Mouse (Mus musculus) heart, embryonic 14.5 days (tissue): ENCODE measurements around the gene Txndc9. TPM values are rescaled to one million over a fixed set of nuclear protein-coding genes. Genes with fewer than 3 reads are reported as not detected.

Experiments
- ATAC-seq: fragments of 200-750 bp; cut with Nextera tagmentation; 2 replicates; pipeline ENCODE4 v1.8.0; 2017; ENCODE audit warnings: low read depth, moderate TSS enrichment; ENCODE audit not compliant: insufficient number of reproducible peaks, insufficient read depth, low FRiP score
- H3K27ac ChIP-seq, 2 experiments: fragments of 200-500 bp in 1 of 2; fragments of 300-500 bp in 1 of 2; sonication (generic) in 1 of 2; replicated peaks in 1 of 2; 2 replicates each; pipeline ENCODE4 v1.5.1; 2012 to 2014; ENCODE audit warnings: low read depth in 2 of 2, low read length in 2 of 2, control low read depth in 1 of 2, mild to moderate bottlenecking in 1 of 2, mixed read lengths in 1 of 2; ENCODE audit not compliant: control insufficient read depth in 1 of 2, insufficient read depth in 1 of 2
- H3K27me3 ChIP-seq: fragments of 300-500 bp; sonication (generic); 2 replicates; pipeline ENCODE4 v1.6.1; 2014; ENCODE audit warnings: mild to moderate bottlenecking, low read length, control low read depth; ENCODE audit not compliant: control insufficient read depth, insufficient read depth
- H3K36me3 ChIP-seq: fragments of 300-500 bp; sonication (generic); 2 replicates; pipeline ENCODE4 v1.6.1; 2014; ENCODE audit warnings: mild to moderate bottlenecking, control low read depth, low read length, mixed read lengths; ENCODE audit not compliant: control insufficient read depth, insufficient read depth
- H3K4me1 ChIP-seq, 2 experiments: fragments of 200-500 bp in 1 of 2; fragments of 300-500 bp in 1 of 2; sonication (generic) in 1 of 2; 2 replicates each; pipeline ENCODE4 v1.6.1; 2012 to 2014; ENCODE audit warnings: low read length in 2 of 2, control low read depth in 1 of 2, mixed read lengths in 1 of 2; ENCODE audit not compliant: control insufficient read depth in 2 of 2, insufficient read depth in 2 of 2
- H3K4me2 ChIP-seq: fragments of 300-500 bp; sonication (generic); 2 replicates; pipeline ENCODE4 v1.6.1; 2014; ENCODE audit warnings: mild to moderate bottlenecking, low read length
- H3K4me3 ChIP-seq, 2 experiments: fragments of 200-500 bp in 1 of 2; fragments of 300-500 bp in 1 of 2; sonication (generic) in 1 of 2; 2 replicates each; pipeline ENCODE4 v1.5.1; 2012 to 2014; ENCODE audit warnings: low read length in 2 of 2, mild to moderate bottlenecking in 2 of 2, control low read depth in 1 of 2, low read depth in 1 of 2, moderate library complexity in 1 of 2; ENCODE audit not compliant: control insufficient read depth in 1 of 2, insufficient read depth in 1 of 2
- H3K9ac ChIP-seq: fragments of 300-500 bp; sonication (generic); 2 replicates; pipeline ENCODE4 v1.6.1; 2014; ENCODE audit warnings: mild to moderate bottlenecking, low read length
- H3K9me3 ChIP-seq: fragments of 300-500 bp; sonication (generic); 2 replicates; pipeline ENCODE4 v1.6.1; 2016; ENCODE audit warnings: low read length, control low read depth; ENCODE audit not compliant: control insufficient read depth
- WGBS: fragments of 180-500 bp; shearing (Covaris S2); extraction: QIAGEN DNeasy Blood & Tissue Kit; methylation state at CpG from one replicate; pipeline ENCODE4 v1.1.7; 2014; 5-methylcytosine and 5-hydroxymethylcytosine counted together
- polyA plus RNA-seq: library from polyadenylated mRNA; unstranded; fragments of >200 nt; fragmentation: Nextera tagmentation; extraction: Ambion mirVana; gene quantifications from 2 replicates; pipeline ENCODE4 v1.2.1, GENCODE M21; 2014

The Txndc9 gene
- polyA plus RNA-seq, 1 experiment from 2014 or later, result 107 TPM

DNA sequence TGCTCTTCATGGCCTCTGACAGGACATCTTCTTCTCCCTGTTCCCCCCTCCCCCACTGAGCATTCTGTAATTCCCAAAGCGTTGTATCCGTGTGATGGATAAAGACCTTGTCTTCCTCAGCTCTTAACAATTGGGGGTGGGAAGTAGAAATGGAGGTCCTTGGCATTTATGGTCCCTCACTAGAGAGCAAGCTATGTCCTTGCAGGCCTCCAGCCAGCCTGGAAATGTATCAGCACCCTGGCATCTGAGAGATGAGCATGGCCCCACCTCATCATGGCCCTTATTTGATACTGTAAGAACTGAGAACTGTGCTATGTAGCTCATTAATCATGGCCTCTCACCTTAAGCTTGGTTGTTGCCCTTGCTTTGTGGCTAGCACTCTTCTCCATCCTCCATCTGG, 42.4 kb downstream of the Txndc9 start:
- H3K4me2 ChIP-seq, result no peak overlapping the region
- no peak overlapping the region for H3K9ac ChIP-seq
- no peaks in the 10 kb centered on the region for H3K36me3 ChIP-seq
- no peaks in the 10 kb centered on the region for H3K27me3 ChIP-seq
- no peak overlapping the region for H3K4me3 ChIP-seq
- no peak for ATAC-seq
- WGBS, result 87% methylated on average over 2 of the region's 2 CpGs
- peaks cover 0 to 6% of the 10 kb centered on the region in 2 experiments; a peak in 1 of 4 replicates for H3K4me1 ChIP-seq
- no peaks in the 10 kb centered on the region for H3K9me3 ChIP-seq
- H3K27ac ChIP-seq, result no peak overlapping the region

- Histone ChIP-seq H3K9ac (no peak overlapping the region), H3K27ac (no peak overlapping the region), H3K27me3 (no peaks in the 10 kb centered on the region), H3K4me3 (no peak overlapping the region), H3K4me2 (no peak overlapping the region), H3K9me3 (no peaks in the 10 kb centered on the region), H3K36me3 (no peaks in the 10 kb centered on the region), H3K4me1 (peaks cover 0 to 6% of the 10 kb centered on the region in 2 experiments; a peak in 1 of 4 replicates)
- no peak for ATAC-seq
- whole genome bisulfite sequencing, result 60% methylated on average over 7 of the region's 7 CpGs
These were observed 42.9 kb downstream of the Txndc9 start for GRCm38 (mm10) chr1:37954786-37955185.

DNA sequence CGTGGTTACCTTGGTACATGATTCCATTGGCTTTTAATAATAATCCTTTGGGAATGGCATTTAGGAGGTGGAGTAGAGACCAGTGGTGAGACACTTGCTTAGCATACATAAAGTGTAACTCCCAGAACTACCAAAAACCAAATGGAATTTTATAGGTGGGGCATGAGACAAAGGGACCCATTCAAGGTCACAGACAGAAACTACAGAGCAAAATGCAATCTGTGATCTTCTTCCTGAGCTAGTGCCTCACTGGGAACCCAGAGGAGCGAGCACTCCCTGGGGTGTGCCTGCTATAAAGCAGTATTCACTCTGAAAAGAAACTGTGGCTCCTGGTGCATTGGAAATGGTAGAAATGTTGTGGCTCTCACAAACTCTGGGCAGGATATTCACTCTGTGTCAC, 48.8 kb downstream of the Txndc9 start:
- 76% methylated on average over 2 of the region's 2 CpGs for WGBS
- H3K9me3 ChIP-seq, result no peaks in the 10 kb centered on the region
- ATAC-seq, result no peak
- H3K9ac ChIP-seq, result no peak overlapping the region
- H3K27ac ChIP-seq, result no peak overlapping the region
- H3K4me1 ChIP-seq, result no peaks in the 10 kb centered on the region
- H3K36me3 ChIP-seq, result no peaks in the 10 kb centered on the region
- H3K4me3 ChIP-seq, result no peak overlapping the region
- no peaks in the 10 kb centered on the region for H3K27me3 ChIP-seq
- H3K4me2 ChIP-seq, result no peak overlapping the region

Other genes starting within 250 kb of the Txndc9 start
- 4.2 and 4.4 TPM in 2 replicates for gene Tsga10, start 131.5 kb downstream of the Txndc9 start, polyA plus RNA-seq
- gene Lipt1, start 126.2 kb downstream of the Txndc9 start, polyA plus RNA-seq, result 7.4 and 8.2 TPM in 2 replicates
- gene Mitd1, start 107.5 kb downstream of the Txndc9 start, polyA plus RNA-seq, result 12.3 and 12.8 TPM in 2 replicates
- gene Mrpl30, start 107.4 kb downstream of the Txndc9 start, polyA plus RNA-seq, result 303 and 331 TPM in 2 replicates
- gene Lyg2, start 81.4 kb downstream of the Txndc9 start, polyA plus RNA-seq, result not detected in 2 replicates
- not detected in 2 replicates for gene Lyg1, start 40.1 kb downstream of the Txndc9 start, polyA plus RNA-seq
- 16.1 and 17.2 TPM in 2 replicates for gene Eif5b, start 117 bp upstream of the Txndc9 start, polyA plus RNA-seq
- 19.2 and 20.3 TPM in 2 replicates for gene Rev1, start 131.9 kb upstream of the Txndc9 start, polyA plus RNA-seq